Mouse (Mus musculus): ENCODE results near the gene Fiz1. TPM values are rescaled to one million over a fixed set of nuclear protein-coding genes. Genes with fewer than 3 reads are reported as not detected.

Gene Fiz1
- polyA plus RNA-seq, 1 experiment from 2014 or later = 34.3 TPM

DNA sequence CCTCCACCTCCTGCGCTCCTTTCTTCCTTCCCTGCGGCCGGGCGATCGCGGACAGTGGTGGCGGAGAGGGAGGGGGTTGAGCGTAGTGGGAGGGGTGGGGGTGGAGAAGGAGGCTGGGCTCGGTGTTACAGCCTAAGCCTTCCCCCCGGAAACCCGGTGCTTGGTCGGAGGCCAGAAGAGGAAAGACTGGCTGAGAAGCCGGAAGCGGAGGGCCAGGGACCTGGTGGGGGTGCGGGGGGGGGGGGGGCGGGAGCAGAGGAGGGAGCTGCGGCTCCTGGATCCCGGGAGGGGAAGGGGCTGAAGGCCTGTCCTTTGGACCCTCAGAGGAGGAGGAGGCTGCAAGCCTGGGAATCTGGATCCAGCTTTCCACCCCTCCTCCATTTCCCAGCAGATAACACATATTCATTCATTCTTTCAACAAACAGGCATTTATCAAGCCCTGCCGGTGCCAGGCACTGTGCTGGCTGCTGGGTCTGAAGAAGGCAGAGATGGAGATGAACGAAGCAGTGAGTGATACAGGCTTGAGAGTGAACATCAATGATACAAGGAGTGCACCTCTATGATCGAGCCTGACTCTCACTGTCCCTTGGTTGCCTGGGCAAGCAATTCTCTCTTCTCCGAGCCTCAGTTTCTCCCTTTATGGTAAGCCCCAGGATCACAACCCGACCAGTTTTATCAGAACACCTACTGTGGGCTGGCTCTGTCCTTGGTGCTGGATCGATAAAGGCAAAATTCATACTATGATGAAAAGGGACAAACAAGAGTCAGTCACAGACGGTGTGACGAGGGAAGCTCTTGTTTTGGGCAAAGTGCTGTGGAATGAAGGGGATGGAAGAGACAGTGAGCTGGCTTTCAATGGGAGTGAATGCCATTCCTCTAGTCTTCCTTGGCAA, 18.2 kb downstream of the Fiz1 start, which contains the start of gene Zfp579:
Gene Zfp579, minus strand, starts transcription at position 156 of the 893 bp plus-strand sequence.
- Histone ChIP-seq H3K27me3 (replicated peaks; ENCODE audit: control insufficient read depth, insufficient read depth, low read length) (no peaks in the 10 kb centered on the region), H3K27ac (ENCODE audit: low read depth, low read length) (peak within 1 kb of the TSS; percentile 73), H3K4me2 (ENCODE audit: low read length) (peak within 1 kb of the TSS; percentile 69), H3K4me3 (ENCODE audit: low read depth, low read length) (peak within 1 kb of the TSS; percentile 80), H3K36me3 (ENCODE audit: control insufficient read depth, insufficient read depth, low read length) (peaks cover 30% of the 10 kb centered on the region), H3K4me1 (ENCODE audit: control insufficient read depth, insufficient read depth, low read length) (peaks cover 10% of the 10 kb centered on the region), H3K9ac (ENCODE audit: low read length) (peak within 1 kb of the TSS; percentile 93), H3K9me3 (replicated peaks; ENCODE audit: control insufficient read depth, low read length) (no peaks in the 10 kb centered on the region)
- peak; percentile 95 for DNase-seq (ENCODE audit: low spot score)
- WGBS = 5% methylated on average over 15 of the region's 26 CpGs
- peak; percentile 85 for ATAC-seq

DNA sequence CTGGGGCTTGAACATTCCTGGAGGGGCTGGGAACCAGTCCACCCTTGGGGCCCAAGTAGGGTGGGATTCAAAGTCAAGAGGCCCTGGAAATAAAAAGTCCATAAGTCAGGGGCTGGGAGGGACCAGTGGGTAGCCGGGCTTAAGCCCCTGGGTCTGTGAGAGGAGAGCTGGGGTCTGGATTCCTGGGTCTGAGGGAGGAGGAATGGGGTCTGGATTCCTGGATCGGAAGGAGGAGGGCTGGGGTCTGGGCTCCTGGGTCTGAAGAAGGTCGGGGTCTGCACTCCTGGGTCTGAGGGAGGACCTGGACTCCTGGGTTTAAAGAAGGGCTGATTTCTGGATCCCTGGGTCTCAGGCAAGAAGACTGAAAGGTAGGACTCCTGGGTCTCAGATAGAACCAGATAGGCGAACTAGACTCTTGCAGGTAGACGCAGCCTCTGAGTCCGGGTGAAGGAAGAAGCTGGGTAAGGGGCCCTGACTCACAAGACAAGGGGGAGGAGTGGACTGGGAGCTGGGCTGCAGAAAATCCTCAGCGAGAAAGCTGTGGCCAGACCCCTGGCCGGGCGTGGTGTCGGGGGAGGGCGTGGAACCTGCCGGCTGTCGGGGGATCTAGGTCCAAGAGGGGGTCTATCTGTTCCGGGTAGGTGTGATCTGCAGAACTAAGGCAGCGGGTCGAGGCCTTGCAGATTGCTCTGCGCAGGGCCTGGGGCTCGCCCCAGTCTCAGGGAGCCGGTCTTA, 19.1 kb downstream of the Fiz1 start:
- Histone ChIP-seq H3K4me2 (ENCODE audit: low read length) (peak overlapping the region; percentile 69), H3K36me3 (ENCODE audit: control insufficient read depth, insufficient read depth, low read length) (peaks cover 31% of the 10 kb centered on the region), H3K27me3 (replicated peaks; ENCODE audit: control insufficient read depth, insufficient read depth, low read length) (no peaks in the 10 kb centered on the region), H3K4me1 (ENCODE audit: control insufficient read depth, insufficient read depth, low read length) (peaks cover 10% of the 10 kb centered on the region), H3K4me3 (ENCODE audit: low read depth, low read length) (peak overlapping the region; percentile 80), H3K27ac (ENCODE audit: low read depth, low read length) (peak overlapping the region; percentile 56; the same call in 1 of the 2 replicates), H3K9ac (ENCODE audit: low read length) (peak overlapping the region; percentile 93), H3K9me3 (replicated peaks; ENCODE audit: control insufficient read depth, low read length) (no peaks in the 10 kb centered on the region)
- 6% methylated on average over 18 of the region's 19 CpGs for WGBS
- DNase-seq (ENCODE audit: low spot score) = no peak
- peak; percentile 21 for ATAC-seq

DNA sequence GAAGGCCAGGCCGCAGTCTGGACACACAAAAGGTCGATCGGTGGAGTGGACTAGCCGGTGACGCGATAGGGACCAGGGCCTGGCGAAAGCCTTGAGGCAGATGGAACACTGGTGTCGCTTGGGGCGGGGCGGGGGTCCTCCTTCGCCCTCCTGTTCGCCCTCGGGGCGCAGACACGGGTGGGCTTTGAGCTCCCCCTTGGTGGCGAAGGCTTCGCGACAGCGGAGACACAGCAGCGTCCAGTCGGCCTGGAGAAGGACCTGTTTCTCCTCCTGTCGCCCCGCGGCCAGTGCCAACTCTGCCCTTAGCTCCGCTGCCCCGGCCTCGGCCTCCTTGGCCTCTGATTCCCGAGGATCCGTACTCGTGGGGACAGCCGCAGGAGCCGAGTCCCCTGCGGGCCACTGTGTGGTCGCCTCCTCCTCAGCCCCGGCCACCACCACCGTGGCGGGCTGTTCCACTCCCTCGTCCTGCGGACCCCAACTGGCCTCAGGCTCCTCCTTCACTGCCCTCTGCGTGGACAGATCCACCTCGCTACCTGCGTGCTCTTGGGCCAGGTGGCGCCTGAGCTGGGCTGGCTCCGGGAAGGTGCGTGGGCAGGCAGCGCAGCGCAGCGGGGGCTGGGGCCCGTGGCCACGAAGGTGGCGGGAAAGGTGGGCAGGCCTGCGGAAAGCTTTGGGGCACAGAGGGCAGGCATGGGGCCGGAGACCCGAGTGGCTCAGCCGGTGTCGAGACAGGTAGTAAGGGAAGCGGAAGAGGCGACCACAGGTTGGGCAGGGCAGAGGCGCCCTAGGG, 20.3 kb downstream of the Fiz1 start:
- Histone ChIP-seq H3K36me3 (ENCODE audit: control insufficient read depth, insufficient read depth, low read length) (peaks cover 31% of the 10 kb centered on the region), H3K4me1 (ENCODE audit: control insufficient read depth, insufficient read depth, low read length) (peaks cover 10% of the 10 kb centered on the region), H3K9me3 (replicated peaks; ENCODE audit: control insufficient read depth, low read length) (no peaks in the 10 kb centered on the region), H3K9ac (ENCODE audit: low read length) (peak overlapping the region; percentile 48), H3K4me3 (ENCODE audit: low read depth, low read length) (peak overlapping the region; percentile 80), H3K27me3 (replicated peaks; ENCODE audit: control insufficient read depth, insufficient read depth, low read length) (no peaks in the 10 kb centered on the region), H3K27ac (ENCODE audit: low read depth, low read length) (no peak overlapping the region), H3K4me2 (ENCODE audit: low read length) (peak overlapping the region; percentile 69)
- DNase-seq (ENCODE audit: low spot score) = no peak
- WGBS = 60% methylated on average over 55 of the region's 59 CpGs
- ATAC-seq = no peak

DNA sequence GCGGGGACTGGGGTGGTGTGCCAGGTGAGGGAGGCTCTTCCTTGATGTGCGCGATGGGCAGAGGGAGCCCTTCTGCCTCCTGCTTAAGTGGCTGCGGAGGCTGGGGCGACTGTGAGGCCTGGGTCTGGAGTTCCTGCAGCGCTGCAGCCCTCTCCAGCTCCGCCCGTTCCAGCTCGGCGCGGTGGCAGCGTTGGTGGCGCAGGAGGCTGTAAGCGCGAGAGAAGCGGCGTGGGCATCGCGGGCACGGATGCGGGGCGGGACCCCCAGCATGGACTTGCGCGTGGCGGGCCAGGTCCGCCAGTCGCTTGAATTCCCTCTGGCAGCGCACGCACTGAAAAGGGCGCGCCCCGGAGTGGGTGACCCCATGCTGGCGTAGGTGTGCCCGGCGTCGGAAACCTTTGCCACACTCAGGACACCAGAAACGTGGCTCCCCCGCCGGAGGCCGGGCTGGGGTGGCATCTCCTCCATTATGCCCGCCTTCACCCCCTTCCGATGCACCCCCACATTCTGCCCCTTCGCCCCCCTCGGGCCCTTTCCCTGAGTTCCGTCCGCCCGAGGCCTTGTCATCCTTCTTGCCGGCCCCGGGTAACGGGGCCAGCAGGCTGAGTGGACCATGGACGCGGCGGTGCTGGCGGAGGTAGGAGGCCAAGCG, 21.0 kb downstream of the Fiz1 start:
- H3K4me3 ChIP-seq (ENCODE audit: low read depth, low read length) = peak overlapping the region; percentile 80
- peak overlapping the region; percentile 48 for H3K9ac ChIP-seq (ENCODE audit: low read length)

DNA sequence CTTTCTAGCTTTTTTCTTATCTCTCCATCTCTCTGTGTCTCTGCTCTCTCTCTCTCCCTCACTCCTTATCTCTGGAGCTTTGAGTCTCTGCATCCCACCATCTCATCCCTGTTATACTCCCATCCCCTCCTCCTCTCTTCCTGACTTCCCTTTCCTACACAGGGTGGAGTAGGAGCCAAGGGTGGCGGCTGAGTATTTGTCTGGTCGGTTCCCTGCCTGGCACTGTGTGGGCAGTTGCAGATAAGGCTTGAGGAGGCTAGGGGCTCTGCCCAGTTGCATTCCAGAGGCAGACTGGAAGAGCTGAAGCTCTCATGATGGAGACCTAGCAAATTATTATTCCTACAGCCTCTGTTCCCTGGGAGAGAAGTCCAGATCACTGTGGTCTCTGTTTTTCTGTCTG, 26.2 kb downstream of the Fiz1 start:
- peaks cover 21% of the 10 kb centered on the region for H3K36me3 ChIP-seq (ENCODE audit: control insufficient read depth, insufficient read depth, low read length)
- H3K4me2 ChIP-seq (ENCODE audit: low read length) = no peak overlapping the region
- ATAC-seq (no peak), DNase-seq (ENCODE audit: low spot score) (no peak)
- H3K4me1 ChIP-seq (ENCODE audit: control insufficient read depth, insufficient read depth, low read length) = no peaks in the 10 kb centered on the region
- H3K27ac ChIP-seq (ENCODE audit: low read depth, low read length) = no peak overlapping the region
- 68% methylated on average over 2 of the region's 2 CpGs for WGBS
- H3K9me3 ChIP-seq (replicated peaks; ENCODE audit: control insufficient read depth, low read length) = no peaks in the 10 kb centered on the region
- H3K27me3 ChIP-seq (replicated peaks; ENCODE audit: control insufficient read depth, insufficient read depth, low read length) = no peaks in the 10 kb centered on the region
- no peak overlapping the region for H3K4me3 ChIP-seq (ENCODE audit: low read depth, low read length)
- H3K9ac ChIP-seq (ENCODE audit: low read length) = no peak overlapping the region

More for the DNA sequence above, 21.0 kb downstream of the Fiz1 start:
- Histone ChIP-seq H3K4me1 (ENCODE audit: control insufficient read depth, insufficient read depth, low read length) (peaks cover 10% of the 10 kb centered on the region), H3K27me3 (replicated peaks; ENCODE audit: control insufficient read depth, insufficient read depth, low read length) (no peaks in the 10 kb centered on the region), H3K27ac (ENCODE audit: low read depth, low read length) (no peak overlapping the region), H3K9me3 (replicated peaks; ENCODE audit: control insufficient read depth, low read length) (no peaks in the 10 kb centered on the region), H3K36me3 (ENCODE audit: control insufficient read depth, insufficient read depth, low read length) (peaks cover 31% of the 10 kb centered on the region), H3K4me2 (ENCODE audit: low read length) (peak overlapping the region; percentile 69)
- 42% methylated on average over 50 of the region's 55 CpGs for WGBS
- no peak for DNase-seq (ENCODE audit: low spot score)
- no peak for ATAC-seq

DNA sequence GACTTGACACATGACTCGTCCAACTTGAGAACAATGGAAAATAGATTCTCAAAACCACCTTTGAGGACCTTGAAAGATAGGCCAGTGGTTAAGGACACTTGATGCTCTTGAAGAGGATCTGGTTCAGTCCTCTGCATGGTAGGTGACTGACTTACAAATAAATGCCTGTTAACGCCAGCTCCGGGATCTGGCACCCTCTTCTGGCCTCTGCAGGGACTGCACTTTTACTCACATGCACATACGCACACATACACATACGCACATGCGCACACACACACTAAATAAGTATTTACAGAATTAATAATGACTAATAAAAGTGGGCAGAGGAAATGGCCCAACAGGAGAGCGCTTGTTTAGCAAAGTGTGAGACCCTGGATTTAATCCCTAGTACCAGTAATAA, 37.7 kb downstream of the Fiz1 start:
- DNase-seq (ENCODE audit: low spot score) (no peak), ATAC-seq (no peak)
- Histone ChIP-seq H3K9me3 (replicated peaks; ENCODE audit: control insufficient read depth, low read length) (peaks cover 3% of the 10 kb centered on the region; the same call in 1 of the 2 replicates), H3K4me1 (ENCODE audit: control insufficient read depth, insufficient read depth, low read length) (no peaks in the 10 kb centered on the region), H3K4me3 (ENCODE audit: low read depth, low read length) (no peak overlapping the region), H3K27ac (ENCODE audit: low read depth, low read length) (no peak overlapping the region), H3K27me3 (replicated peaks; ENCODE audit: control insufficient read depth, insufficient read depth, low read length) (no peaks in the 10 kb centered on the region), H3K36me3 (ENCODE audit: control insufficient read depth, insufficient read depth, low read length) (no peaks in the 10 kb centered on the region), H3K9ac (ENCODE audit: low read length) (no peak overlapping the region), H3K4me2 (ENCODE audit: low read length) (no peak overlapping the region)
- 93% methylated on average over 7 of the region's 7 CpGs for WGBS

DNA sequence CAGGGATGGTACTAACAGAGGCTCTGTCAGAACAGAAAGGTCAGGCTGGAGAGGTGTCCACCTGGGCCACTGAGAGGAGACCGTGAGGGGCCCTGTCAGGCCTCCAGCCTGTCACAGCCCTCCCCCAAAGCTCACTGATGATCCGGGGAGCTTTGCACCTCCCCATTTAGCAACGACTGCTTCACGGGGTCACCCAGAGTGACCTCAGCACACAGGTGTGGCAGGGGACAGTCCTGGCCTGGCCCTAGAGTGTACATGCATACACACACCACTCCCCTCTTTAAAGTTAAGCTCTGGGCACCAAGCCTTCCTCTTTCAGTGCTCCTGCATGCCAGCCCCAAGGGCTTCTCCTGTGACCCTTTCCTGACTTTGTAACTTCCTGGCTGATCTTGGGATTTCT, 39.0 kb downstream of the Fiz1 start:
- no peak overlapping the region for H3K4me3 ChIP-seq (ENCODE audit: low read depth, low read length)
- DNase-seq (ENCODE audit: low spot score) (no peak), ATAC-seq (no peak)
- no peaks in the 10 kb centered on the region for H3K27me3 ChIP-seq (replicated peaks; ENCODE audit: control insufficient read depth, insufficient read depth, low read length)
- no peak overlapping the region for H3K4me2 ChIP-seq (ENCODE audit: low read length)
- no peaks in the 10 kb centered on the region for H3K4me1 ChIP-seq (ENCODE audit: control insufficient read depth, insufficient read depth, low read length)
- 77% methylated on average over 4 of the region's 4 CpGs for WGBS
- H3K9ac ChIP-seq (ENCODE audit: low read length) = no peak overlapping the region
- no peak overlapping the region for H3K27ac ChIP-seq (ENCODE audit: low read depth, low read length)
- H3K36me3 ChIP-seq (ENCODE audit: control insufficient read depth, insufficient read depth, low read length) = no peaks in the 10 kb centered on the region
- peaks cover 3% of the 10 kb centered on the region; the same call in 1 of the 2 replicates for H3K9me3 ChIP-seq (replicated peaks; ENCODE audit: control insufficient read depth, low read length)
